Mouse (Mus musculus): Measurements from ENCODE around the gene Zan. TPM values are rescaled to one million over a fixed set of nuclear protein-coding genes. Genes with fewer than 3 reads are reported as not detected.

Gene Zan
- total RNA-seq, 1 experiment from 2014 or later, result 0.35 TPM

GRCm38 (mm10) chr5:137347856-137348255 lies 129.0 kb downstream of the Zan start:
- no peak for ATAC-seq (replicated peaks in 1 of 2; ENCODE audit: insufficient read depth in 1 of 2, low FRiP score in 2 of 2, low TSS enrichment in 1 of 2, low read depth in 1 of 2, poor library complexity in 2 of 2, severe bottlenecking in 2 of 2)

- no peak for ATAC-seq (replicated peaks in 1 of 2; ENCODE audit: insufficient read depth in 1 of 2, low FRiP score in 2 of 2, low TSS enrichment in 1 of 2, low read depth in 1 of 2, poor library complexity in 2 of 2, severe bottlenecking in 2 of 2)
Observed at GRCm38 (mm10) chr5:137346983-137347382, 129.9 kb downstream of the Zan start.

GRCm38 (mm10) chr5:137346388-137346787 lies 130.5 kb downstream of the Zan start:
- ATAC-seq (replicated peaks in 1 of 2; ENCODE audit: insufficient read depth in 1 of 2, low FRiP score in 2 of 2, low TSS enrichment in 1 of 2, low read depth in 1 of 2, poor library complexity in 2 of 2, severe bottlenecking in 2 of 2), result no peak

- ATAC-seq (replicated peaks in 1 of 2; ENCODE audit: insufficient read depth in 1 of 2, low FRiP score in 2 of 2, low TSS enrichment in 1 of 2, low read depth in 1 of 2, poor library complexity in 2 of 2, severe bottlenecking in 2 of 2), result 0 out of 4 replicates have a peak, but pooled peaks of 1 of the 2 experiments have one; percentile 52
Observed at GRCm38 (mm10) chr5:137345821-137346220, 131.0 kb downstream of the Zan start.

- no peak for ATAC-seq (replicated peaks in 1 of 2; ENCODE audit: insufficient read depth in 1 of 2, low FRiP score in 2 of 2, low TSS enrichment in 1 of 2, low read depth in 1 of 2, poor library complexity in 2 of 2, severe bottlenecking in 2 of 2)
Observed at GRCm38 (mm10) chr5:137343869-137344268, 133.0 kb downstream of the Zan start.

- ATAC-seq (replicated peaks in 1 of 2; ENCODE audit: insufficient read depth in 1 of 2, low FRiP score in 2 of 2, low TSS enrichment in 1 of 2, low read depth in 1 of 2, poor library complexity in 2 of 2, severe bottlenecking in 2 of 2), result no peak
Observed at GRCm38 (mm10) chr5:137343412-137343811, 133.5 kb downstream of the Zan start.

- ATAC-seq (replicated peaks in 1 of 2; ENCODE audit: insufficient read depth in 1 of 2, low FRiP score in 2 of 2, low TSS enrichment in 1 of 2, low read depth in 1 of 2, poor library complexity in 2 of 2, severe bottlenecking in 2 of 2), result no peak
Observed at GRCm38 (mm10) chr5:137342407-137343012, 134.4 kb downstream of the Zan start.

GRCm38 (mm10) chr5:137340222-137340621 lies 136.6 kb downstream of the Zan start:
- no peak for ATAC-seq (replicated peaks in 1 of 2; ENCODE audit: insufficient read depth in 1 of 2, low FRiP score in 2 of 2, low TSS enrichment in 1 of 2, low read depth in 1 of 2, poor library complexity in 2 of 2, severe bottlenecking in 2 of 2)

- no peak for ATAC-seq (replicated peaks in 1 of 2; ENCODE audit: insufficient read depth in 1 of 2, low FRiP score in 2 of 2, low TSS enrichment in 1 of 2, low read depth in 1 of 2, poor library complexity in 2 of 2, severe bottlenecking in 2 of 2)
Observed at GRCm38 (mm10) chr5:137339290-137339979, 137.4 kb downstream of the Zan start.

GRCm38 (mm10) chr5:137338663-137339289 lies 138.1 kb downstream of the Zan start:
- ATAC-seq (replicated peaks in 1 of 2; ENCODE audit: insufficient read depth in 1 of 2, low FRiP score in 2 of 2, low TSS enrichment in 1 of 2, low read depth in 1 of 2, poor library complexity in 2 of 2, severe bottlenecking in 2 of 2), result no peak

- ATAC-seq (replicated peaks in 1 of 2; ENCODE audit: insufficient read depth in 1 of 2, low FRiP score in 2 of 2, low TSS enrichment in 1 of 2, low read depth in 1 of 2, poor library complexity in 2 of 2, severe bottlenecking in 2 of 2), result peak; percentile 57 to 61
Observed at GRCm38 (mm10) chr5:137338256-137338655, 138.6 kb downstream of the Zan start.

GRCm38 (mm10) chr5:137337190-137337589 lies 139.7 kb downstream of the Zan start:
- ATAC-seq (replicated peaks in 1 of 2; ENCODE audit: insufficient read depth in 1 of 2, low FRiP score in 2 of 2, low TSS enrichment in 1 of 2, low read depth in 1 of 2, poor library complexity in 2 of 2, severe bottlenecking in 2 of 2), result no peak

- no peak for ATAC-seq (replicated peaks in 1 of 2; ENCODE audit: insufficient read depth in 1 of 2, low FRiP score in 2 of 2, low TSS enrichment in 1 of 2, low read depth in 1 of 2, poor library complexity in 2 of 2, severe bottlenecking in 2 of 2)
Observed at GRCm38 (mm10) chr5:137335066-137335465, 141.8 kb downstream of the Zan start.

GRCm38 (mm10) chr5:137334317-137334716 lies 142.5 kb downstream of the Zan start:
- no peak for ATAC-seq (replicated peaks in 1 of 2; ENCODE audit: insufficient read depth in 1 of 2, low FRiP score in 2 of 2, low TSS enrichment in 1 of 2, low read depth in 1 of 2, poor library complexity in 2 of 2, severe bottlenecking in 2 of 2)

- ATAC-seq (replicated peaks in 1 of 2; ENCODE audit: insufficient read depth in 1 of 2, low FRiP score in 2 of 2, low TSS enrichment in 1 of 2, low read depth in 1 of 2, poor library complexity in 2 of 2, severe bottlenecking in 2 of 2), result peak; percentile 93 to 94
Observed at GRCm38 (mm10) chr5:137333512-137334174, 143.2 kb downstream of the Zan start, which contains the start of gene Slc12a9. Slc12a9 (minus strand) TSS chr5:137333597.

GRCm38 (mm10) chr5:137332857-137333511 lies 143.9 kb downstream of the Zan start:
- no peak for ATAC-seq (replicated peaks in 1 of 2; ENCODE audit: insufficient read depth in 1 of 2, low FRiP score in 2 of 2, low TSS enrichment in 1 of 2, low read depth in 1 of 2, poor library complexity in 2 of 2, severe bottlenecking in 2 of 2)

GRCm38 (mm10) chr5:137330910-137331309 lies 146.0 kb downstream of the Zan start:
- ATAC-seq (replicated peaks in 1 of 2; ENCODE audit: insufficient read depth in 1 of 2, low FRiP score in 2 of 2, low TSS enrichment in 1 of 2, low read depth in 1 of 2, poor library complexity in 2 of 2, severe bottlenecking in 2 of 2), result no peak
